Mouse (Mus musculus) small intestine, adult 2 months (tissue): Measurements from ENCODE around the gene Bsdc1.

Experiments used
- CTCF ChIP-seq: fragments of 200-500 bp; IDR thresholded peaks from 2 replicates; pipeline ENCODE4 v1.5.1; 2012; ENCODE audit warnings: low read depth, mild to moderate bottlenecking, control low read depth, inconsistent platforms, low read length, moderate library complexity, mixed read lengths; ENCODE audit not compliant: insufficient replicate concordance, insufficient read length; ENCODE audit errors: extremely low read depth
- POLR2A ChIP-seq: fragments of 200-500 bp; IDR thresholded peaks from 2 replicates; pipeline ENCODE4 v1.6.1; 2012; ENCODE audit warnings: low read depth, mild to moderate bottlenecking, control low read depth, inconsistent platforms, low read length, moderate library complexity

DNA sequence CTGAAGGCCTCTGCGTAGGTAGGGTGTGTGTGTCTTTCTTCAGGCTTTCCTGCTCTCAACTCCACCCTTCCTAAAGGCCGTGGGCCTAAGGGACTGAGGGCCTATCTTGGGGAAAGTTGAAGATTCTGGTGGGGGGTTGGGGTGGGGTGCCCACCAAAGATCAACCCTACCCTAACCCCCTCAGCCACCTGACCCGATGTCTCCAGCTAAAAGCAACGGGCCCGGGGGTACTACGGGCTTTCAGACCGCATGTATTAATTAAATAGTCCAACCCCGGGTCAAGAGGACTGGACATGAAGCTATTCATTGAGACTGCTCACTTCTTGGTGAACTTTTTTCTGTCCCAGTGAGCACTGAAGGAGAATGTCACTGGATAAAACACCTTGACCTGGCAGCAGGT is 38.6 kb downstream of the Bsdc1 start:
- no peak for TF ChIP-seq CTCF
- no peak for TF ChIP-seq POLR2A
